Mouse (Mus musculus) intestine, embryonic 16.5 days (tissue): Measurements from ENCODE around the gene Tbkbp1. TPM values are rescaled to one million over a fixed set of nuclear protein-coding genes. Genes with fewer than 3 reads are reported as not detected.

ENCODE experiments used
- ATAC-seq: fragments of 200-750 bp; cut with Nextera tagmentation; 2 replicates; pipeline ENCODE4 v1.8.0; 2017; ENCODE audit warnings: moderate TSS enrichment, moderate library complexity
- H3K27ac ChIP-seq: fragments of 300-500 bp; sonication (generic); 2 replicates; pipeline ENCODE4 v1.5.1; 2014; ENCODE audit warnings: mild to moderate bottlenecking, low read length
- H3K27me3 ChIP-seq: fragments of 300-500 bp; sonication (generic); replicated peaks from 2 replicates; pipeline ENCODE4 v1.6.1; 2014; ENCODE audit warnings: low read length, control low read depth, mixed read lengths; ENCODE audit not compliant: control insufficient read depth, insufficient read depth
- H3K36me3 ChIP-seq: fragments of 300-500 bp; sonication (generic); 2 replicates; pipeline ENCODE4 v1.6.1; 2014; ENCODE audit warnings: low read length, control low read depth; ENCODE audit not compliant: control insufficient read depth, insufficient read depth
- H3K4me1 ChIP-seq: fragments of 300-500 bp; sonication (generic); 2 replicates; pipeline ENCODE4 v1.6.1; 2014; ENCODE audit warnings: low read length, control low read depth, mixed read lengths; ENCODE audit not compliant: control insufficient read depth, insufficient read depth
- H3K4me2 ChIP-seq: fragments of 300-500 bp; sonication (generic); 2 replicates; pipeline ENCODE4 v1.6.1; 2014; ENCODE audit warnings: low read depth, low read length, control low read depth
- H3K4me3 ChIP-seq: fragments of 300-500 bp; sonication (generic); 2 replicates; pipeline ENCODE4 v1.5.1; 2014; ENCODE audit warnings: mild to moderate bottlenecking, low read length
- H3K9ac ChIP-seq: fragments of 300-500 bp; sonication (generic); 2 replicates; pipeline ENCODE4 v1.6.1; 2014; ENCODE audit warnings: low read depth, low read length
- H3K9me3 ChIP-seq: fragments of 300-500 bp; sonication (generic); 2 replicates; pipeline ENCODE4 v1.6.1; 2016; ENCODE audit warnings: low read length, control low read depth; ENCODE audit not compliant: control insufficient read depth
- WGBS: fragments of 180-500 bp; shearing (Covaris S2); extraction: QIAGEN DNeasy Blood & Tissue Kit; methylation state at CpG from one replicate; pipeline ENCODE4 v1.1.7; 2014; 5-methylcytosine and 5-hydroxymethylcytosine counted together
- microRNA-seq: library from miRNA; unstranded; fragments of <30 nt; microRNA quantifications from one replicate; pipeline ENCODE4, GENCODE M21; 2016
- polyA plus RNA-seq: library from polyadenylated mRNA; unstranded; fragments of >200 nt; fragmentation: Nextera tagmentation; extraction: Ambion mirVana; gene quantifications from 2 replicates; pipeline ENCODE4 v1.2.1, GENCODE M21; 2015

Gene Tbkbp1
- polyA plus RNA-seq, 1 experiment from 2014 or later: 2.0 TPM

GRCm38 (mm10) chr11:97104091-97104483 is 47.2 kb downstream of the Tbkbp1 start:
- ATAC-seq: no peak
- peaks cover under 1% of the 10 kb centered on the region; the same call in 1 of the 2 replicates for H3K27me3 ChIP-seq
- no peak overlapping the region for H3K4me3 ChIP-seq
- H3K27ac ChIP-seq: no peak overlapping the region
- WGBS: 95% methylated on average over 9 of the region's 9 CpGs
- no peak overlapping the region for H3K4me2 ChIP-seq
- no peaks in the 10 kb centered on the region for H3K9me3 ChIP-seq
- no peaks in the 10 kb centered on the region for H3K36me3 ChIP-seq
- no peak overlapping the region for H3K9ac ChIP-seq
- H3K4me1 ChIP-seq: no peaks in the 10 kb centered on the region

GRCm38 (mm10) chr11:97103163-97104090 is 47.9 kb downstream of the Tbkbp1 start:
- WGBS: 89% methylated on average over 10 of the region's 10 CpGs

DNA sequence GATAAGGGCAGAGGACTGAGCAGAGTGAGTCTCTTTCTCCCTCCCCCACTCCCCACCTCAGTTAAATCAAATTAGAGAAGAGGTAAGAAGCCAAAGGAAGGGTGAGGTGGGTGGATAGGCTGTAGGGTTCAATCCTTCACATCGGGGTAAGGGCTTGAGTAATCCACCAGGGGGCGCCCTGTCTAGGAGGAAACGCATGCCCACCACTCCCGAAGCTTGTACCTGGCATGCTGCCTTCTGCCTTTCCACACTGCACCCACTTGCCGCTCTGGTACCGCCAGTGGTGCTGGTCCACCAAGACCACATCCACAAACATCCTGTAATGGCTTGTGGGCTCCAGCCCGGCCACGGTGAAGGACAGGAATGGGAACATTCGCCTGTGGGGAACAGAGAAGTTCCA is 49.6 kb downstream of the Tbkbp1 start:
- WGBS: 20% methylated on average over 9 of the region's 9 CpGs
- Histone ChIP-seq H3K4me1 (0 out of 2 replicates have a peak, but pooled peaks cover 3% of the 10 kb centered on the region), H3K27me3 (peaks cover 7% of the 10 kb centered on the region; the same call in 1 of the 2 replicates), H3K36me3 (no peaks in the 10 kb centered on the region), H3K4me3 (no peak overlapping the region), H3K4me2 (no peak overlapping the region), H3K9me3 (no peaks in the 10 kb centered on the region), H3K27ac (no peak overlapping the region), H3K9ac (no peak overlapping the region)
- no peak for ATAC-seq

More at GRCm38 (mm10) chr11:97103163-97104090, 47.9 kb downstream of the Tbkbp1 start:
- Histone ChIP-seq H3K9me3 (no peaks in the 10 kb centered on the region), H3K4me2 (no peak overlapping the region), H3K9ac (no peak overlapping the region), H3K27me3 (peaks cover 6% of the 10 kb centered on the region; the same call in 1 of the 2 replicates), H3K27ac (no peak overlapping the region), H3K36me3 (no peaks in the 10 kb centered on the region), H3K4me1 (0 out of 2 replicates have a peak, but pooled peaks cover 3% of the 10 kb centered on the region), H3K4me3 (no peak overlapping the region)
- ATAC-seq: no peak

GRCm38 (mm10) chr11:97098791-97099190 is 52.5 kb downstream of the Tbkbp1 start:
- Histone ChIP-seq H3K4me2 (no peak overlapping the region), H3K9me3 (no peaks in the 10 kb centered on the region), H3K36me3 (no peaks in the 10 kb centered on the region)

GRCm38 (mm10) chr11:97094600-97094999 is 56.7 kb downstream of the Tbkbp1 start:
- no peak for ATAC-seq
- H3K27ac ChIP-seq: no peak overlapping the region
- no peaks in the 10 kb centered on the region for H3K36me3 ChIP-seq
- H3K4me2 ChIP-seq: no peak overlapping the region
- H3K4me3 ChIP-seq: no peak overlapping the region
- peaks cover 11% of the 10 kb centered on the region; the same call in 1 of the 2 replicates for H3K27me3 ChIP-seq
- no peaks in the 10 kb centered on the region for H3K9me3 ChIP-seq
- 67% methylated on average over 2 of the region's 2 CpGs for WGBS
- H3K4me1 ChIP-seq: 0 out of 2 replicates have a peak, but pooled peaks cover 3% of the 10 kb centered on the region
- no peak overlapping the region for H3K9ac ChIP-seq

More at GRCm38 (mm10) chr11:97098791-97099190, 52.5 kb downstream of the Tbkbp1 start:
- H3K27me3 ChIP-seq: peaks cover 11% of the 10 kb centered on the region; the same call in 1 of the 2 replicates
- 0 out of 2 replicates have a peak, but pooled peaks cover 3% of the 10 kb centered on the region for H3K4me1 ChIP-seq
- no peak overlapping the region for H3K4me3 ChIP-seq
- ATAC-seq: no peak
- WGBS: 18% methylated on average over 18 of the region's 18 CpGs
- H3K27ac ChIP-seq: no peak overlapping the region
- H3K9ac ChIP-seq: no peak overlapping the region; the same call in 1 of the 2 replicates

- H3K9me3 ChIP-seq: peaks cover 2% of the 10 kb centered on the region; the same call in 1 of the 2 replicates
- H3K4me3 ChIP-seq: no peak overlapping the region
- no peak overlapping the region for H3K4me2 ChIP-seq
- H3K36me3 ChIP-seq: no peaks in the 10 kb centered on the region
- H3K27ac ChIP-seq: no peak overlapping the region
- no peaks in the 10 kb centered on the region for H3K27me3 ChIP-seq
- H3K9ac ChIP-seq: no peak overlapping the region
- no peak for ATAC-seq
- 65% methylated on average over 6 of the region's 6 CpGs for WGBS
- 0 out of 2 replicates have a peak, but pooled peaks cover 4% of the 10 kb centered on the region for H3K4me1 ChIP-seq
These were observed 64.9 kb downstream of the Tbkbp1 start for GRCm38 (mm10) chr11:97086365-97086764.

Small RNA genes lying within 50 kb of the gene (microRNA-seq; reads per million reads assigned to microRNA genes)
- gene Mir7235: not detected

Other genes with a start within 250 kb of the Tbkbp1 start
- 68.1 and 70.1 TPM in 2 replicates for gene Cdk5rap3, start 235.0 kb downstream of the Tbkbp1 start, polyA plus RNA-seq
- 116 and 121 TPM in 2 replicates for gene Prr15l, start 223.4 kb downstream of the Tbkbp1 start, polyA plus RNA-seq
- 125 and 141 TPM in 2 replicates for gene Pnpo, start 207.5 kb downstream of the Tbkbp1 start, polyA plus RNA-seq
- gene Sp2, start 168.5 kb downstream of the Tbkbp1 start, polyA plus RNA-seq: 13.2 and 13.8 TPM in 2 replicates
- gene Sp6, start 138.1 kb downstream of the Tbkbp1 start, polyA plus RNA-seq: not detected in 2 replicates
- 25.5 and 26.9 TPM in 2 replicates for gene Scrn2, start 121.6 kb downstream of the Tbkbp1 start, polyA plus RNA-seq
- gene Lrrc46, start 110.1 kb downstream of the Tbkbp1 start, polyA plus RNA-seq: 0.29 and 0.37 TPM in 2 replicates
- gene Mrpl10, start 109.9 kb downstream of the Tbkbp1 start, polyA plus RNA-seq: 85.4 and 93.0 TPM in 2 replicates
- gene Osbpl7, start 100.9 kb downstream of the Tbkbp1 start, polyA plus RNA-seq: 12.4 and 12.6 TPM in 2 replicates
- gene Tbx21, start 36.2 kb downstream of the Tbkbp1 start, polyA plus RNA-seq: 0.17 and 0.27 TPM in 2 replicates
- 31.9 and 36.3 TPM in 2 replicates for gene Kpnb1, start 36.4 kb upstream of the Tbkbp1 start, polyA plus RNA-seq
- gene Npepps, start 129.1 kb upstream of the Tbkbp1 start, polyA plus RNA-seq: 95.7 and 101 TPM in 2 replicates
- gene Mrpl45, start 164.2 kb upstream of the Tbkbp1 start, polyA plus RNA-seq: 65.0 and 65.4 TPM in 2 replicates
- 0.11 and 0.13 TPM in 2 replicates for gene Gpr179, start 200.6 kb upstream of the Tbkbp1 start, polyA plus RNA-seq
- gene Socs7, start 211.1 kb upstream of the Tbkbp1 start, polyA plus RNA-seq: 1.8 and 2.1 TPM in 2 replicates